Mouse (Mus musculus) C2C12 (cell line): ENCODE data around the gene Ptcra. TPM values are rescaled to one million over a fixed set of nuclear protein-coding genes. Genes with fewer than 3 reads are reported as not detected.
"Not testable (repeated sequence)": the region's sequence is repeated elsewhere in the genome, so short reads cannot be mapped to it uniquely, and the experiment has no call there.

ENCODE experiments used
- H3K27me3 ChIP-seq: one replicate; pipeline ENCODE4 v1.6.1; 2011; ENCODE audit not compliant: control insufficient read depth, insufficient read depth, insufficient read length
- H3K36me3 ChIP-seq: one replicate; pipeline ENCODE4 v1.6.1; 2011; ENCODE audit not compliant: control insufficient read depth, insufficient read depth
- H3K4me3 ChIP-seq: one replicate; pipeline ENCODE4 v1.5.1; 2011; ENCODE audit warnings: mild to moderate bottlenecking, control low read depth; ENCODE audit not compliant: poor library complexity, insufficient read depth, severe bottlenecking
- H3K79me2 ChIP-seq: one replicate; pipeline ENCODE4 v1.6.1; 2011; ENCODE audit not compliant: control insufficient read depth, insufficient read depth
- H3K79me3 ChIP-seq: one replicate; pipeline ENCODE4 v1.6.1; 2011; ENCODE audit warnings: low read depth, control low read depth
- H3ac ChIP-seq: one replicate; pipeline ENCODE3; 2011; ENCODE audit warnings: low read depth; ENCODE audit not compliant: control insufficient read depth, insufficient read length
- CEBPB ChIP-seq: IDR thresholded peaks from one replicate; pipeline ENCODE4 v1.6.1; 2011; ENCODE audit warnings: low read depth, mild to moderate bottlenecking, control low read depth, moderate library complexity
- CTCF ChIP-seq: IDR thresholded peaks from one replicate; pipeline ENCODE4 v1.5.1; 2011; ENCODE audit not compliant: control insufficient read depth, insufficient read depth, insufficient read length
- FOSL1 ChIP-seq: IDR thresholded peaks from one replicate; pipeline ENCODE4 v1.8.0; 2011; ENCODE audit warnings: mild to moderate bottlenecking, low read length; ENCODE audit not compliant: poor library complexity, insufficient read depth, severe bottlenecking
- MAX ChIP-seq: IDR thresholded peaks from one replicate; pipeline ENCODE4 v1.6.1; 2011; ENCODE audit warnings: mild to moderate bottlenecking, control low read depth
- MYOD1 ChIP-seq: IDR thresholded peaks from one replicate; pipeline ENCODE4 v1.6.1; 2011; ENCODE audit warnings: low read depth; ENCODE audit not compliant: control insufficient read depth, insufficient read length
- MYOG ChIP-seq: IDR thresholded peaks from one replicate; pipeline ENCODE4 v1.6.1; 2011; ENCODE audit not compliant: control insufficient read depth, insufficient read length; ENCODE audit errors: extremely low read depth
- USF1 ChIP-seq: IDR thresholded peaks from one replicate; pipeline ENCODE4 v1.6.1; 2011; ENCODE audit warnings: low read depth, mild to moderate bottlenecking, control low read depth, moderate library complexity
- polyA plus RNA-seq: library from polyadenylated mRNA; unstranded; fragments of >200 nt; fragmentation: generic; extraction: Trizol; gene quantifications from one replicate; pipeline ENCODE4 v1.2.1, GENCODE M21; 2012; ENCODE audit warnings: missing spikeins

The Ptcra gene
- polyA plus RNA-seq, 1 experiment, result 0.06 TPM

GRCm38 (mm10) chr17:46767868-46768267 lies 4.4 kb upstream of the Ptcra start:
- H3K36me3 ChIP-seq, result no peaks in the 10 kb centered on the region
- no peaks in the 10 kb centered on the region for H3K79me2 ChIP-seq
- no peak for TF ChIP-seq MAX
- no peak for TF ChIP-seq MYOD1
- TF ChIP-seq FOSL1, result no peak
- no peak for TF ChIP-seq USF1
- no peak for TF ChIP-seq CEBPB
- no peak for TF ChIP-seq CTCF
- TF ChIP-seq MYOG, result no peak
- no peak overlapping the region for H3K4me3 ChIP-seq
- H3K79me3 ChIP-seq, result no peaks in the 10 kb centered on the region
- H3K27me3 ChIP-seq, result peaks cover 4% of the 10 kb centered on the region
- no peak overlapping the region for H3ac ChIP-seq

GRCm38 (mm10) chr17:46764916-46765315 lies 1.4 kb upstream of the Ptcra start:
- H3K27me3 ChIP-seq, H3K79me3 ChIP-seq, H3K4me3 ChIP-seq, H3K36me3 ChIP-seq, H3K79me2 ChIP-seq, H3ac ChIP-seq: not testable (repeated sequence)

- Histone ChIP-seq H3ac (no peak overlapping the region), H3K27me3 (peaks cover 3% of the 10 kb centered on the region), H3K4me3 (no peak overlapping the region), H3K79me3 (no peaks in the 10 kb centered on the region), H3K79me2 (no peaks in the 10 kb centered on the region), H3K36me3 (no peaks in the 10 kb centered on the region)
- TF ChIP-seq USF1 (no peak), FOSL1 (no peak), CEBPB (no peak), CTCF (no peak), MAX (no peak), MYOG (no peak), MYOD1 (no peak)
Observed at GRCm38 (mm10) chr17:46758753-46759152, 4.8 kb downstream of the Ptcra start.

GRCm38 (mm10) chr17:46751794-46752556 lies 11.5 kb downstream of the Ptcra start, which contains the start of gene Cnpy3:
Cnpy3 (minus strand) TSS chr17:46752214.
- peak within 1 kb of the TSS; percentile 53 for H3K4me3 ChIP-seq
- H3K79me3 ChIP-seq, result peaks cover 28% of the 10 kb centered on the region
- H3K27me3 ChIP-seq, result peaks cover 1% of the 10 kb centered on the region
- H3ac ChIP-seq, result peak within 1 kb of the TSS; percentile 55
- TF ChIP-seq MYOG (no peak), FOSL1 (no peak), USF1 (peak; percentile 82), MAX (peak; percentile 93), CTCF (no peak), CEBPB (peak; percentile 73), MYOD1 (no peak)
- H3K79me2 ChIP-seq, result peaks cover 44% of the 10 kb centered on the region
- no peaks in the 10 kb centered on the region for H3K36me3 ChIP-seq

GRCm38 (mm10) chr17:46751056-46751793 lies 12.3 kb downstream of the Ptcra start:
- Histone ChIP-seq H3K36me3 (peaks cover 4% of the 10 kb centered on the region), H3K79me2 (peaks cover 44% of the 10 kb centered on the region), H3K4me3 (peak overlapping the region; percentile 53), H3K79me3 (peaks cover 28% of the 10 kb centered on the region), H3K27me3 (no peaks in the 10 kb centered on the region), H3ac (peak overlapping the region; percentile 55)
- TF ChIP-seq CEBPB (no peak), USF1 (no peak), MYOD1 (no peak), MYOG (no peak), CTCF (no peak), MAX (no peak), FOSL1 (no peak)

- Histone ChIP-seq H3K79me3 (peaks cover 28% of the 10 kb centered on the region), H3ac (no peak overlapping the region), H3K4me3 (peak overlapping the region; percentile 53), H3K36me3 (peaks cover 7% of the 10 kb centered on the region), H3K79me2 (peaks cover 44% of the 10 kb centered on the region), H3K27me3 (no peaks in the 10 kb centered on the region)
- TF ChIP-seq CTCF (no peak), CEBPB (no peak), FOSL1 (no peak), MAX (no peak), MYOD1 (no peak), USF1 (no peak), MYOG (no peak)
Observed at GRCm38 (mm10) chr17:46750580-46750979, 12.9 kb downstream of the Ptcra start.
